Mouse (Mus musculus) E14TG2a.4 (cell line): ENCODE results near the gene Wiz.

ENCODE experiments used
- CTCF ChIP-seq: conservative IDR thresholded peaks from 2 replicates; pipeline ENCODE4 v1.5.1; 2014; ENCODE audit warnings: low read length
- NANOG ChIP-seq: IDR thresholded peaks from 2 replicates; pipeline ENCODE4 v1.6.1; 2014; ENCODE audit warnings: borderline replicate concordance, low read length, mixed read lengths
- POU5F1 ChIP-seq: IDR thresholded peaks from 2 replicates; pipeline ENCODE4 v1.6.1; 2014; ENCODE audit warnings: low read length, borderline replicate concordance

GRCm38 (mm10) chr17:32321390-32321734, 67.9 kb downstream of the Wiz start:
- TF ChIP-seq CTCF (no peak), POU5F1 (no peak), NANOG (no peak)
